Mouse (Mus musculus) kidney, embryonic 16.5 days (tissue): ENCODE measurements at regions not wholly inside any gene's neighbourhood (a gene's known extent, or its start where the extent isn't known, plus 50 kb on each side); places are given as distances from the start of the nearest gene placed in this dataset.
A peak's percentile ranks its signal among the peaks of the same experiment; 100 is the strongest.

Source experiments
- ATAC-seq: fragments of 200-750 bp; cut with Nextera tagmentation; 2 replicates; pipeline ENCODE4 v1.8.0; 2017; ENCODE audit warnings: moderate TSS enrichment; ENCODE audit not compliant: low FRiP score, low TSS enrichment
- H3K27ac ChIP-seq: fragments of 300-500 bp; sonication (generic); 2 replicates; pipeline ENCODE4 v1.5.1; 2014; ENCODE audit warnings: low read length
- H3K27me3 ChIP-seq: fragments of 300-500 bp; sonication (generic); 2 replicates; pipeline ENCODE4 v1.6.1; 2014; ENCODE audit warnings: low read length, control low read depth, mixed read lengths; ENCODE audit not compliant: insufficient read depth
- H3K36me3 ChIP-seq: fragments of 300-500 bp; sonication (generic); 2 replicates; pipeline ENCODE4 v1.6.1; 2014; ENCODE audit warnings: low read length, control low read depth, mixed read lengths; ENCODE audit not compliant: insufficient read depth
- H3K4me1 ChIP-seq: fragments of 300-500 bp; sonication (generic); 2 replicates; pipeline ENCODE4 v1.6.1; 2014; ENCODE audit warnings: low read length, control low read depth, mixed read lengths; ENCODE audit not compliant: insufficient read depth
- H3K4me2 ChIP-seq: fragments of 300-500 bp; sonication (generic); replicated peaks from 2 replicates; pipeline ENCODE4 v1.6.1; 2014; ENCODE audit warnings: low read depth, low read length
- H3K4me3 ChIP-seq: fragments of 300-500 bp; sonication (generic); 2 replicates; pipeline ENCODE4 v1.5.1; 2014; ENCODE audit warnings: mild to moderate bottlenecking, low read length
- H3K9ac ChIP-seq: fragments of 300-500 bp; sonication (generic); replicated peaks from 2 replicates; pipeline ENCODE4 v1.6.1; 2014; ENCODE audit warnings: low read length
- H3K9me3 ChIP-seq: fragments of 300-500 bp; sonication (generic); 2 replicates; pipeline ENCODE4 v1.6.1; 2016; ENCODE audit warnings: low read length, control low read depth
- WGBS: fragments of 180-500 bp; shearing (Covaris S2); extraction: QIAGEN DNeasy Blood & Tissue Kit; methylation state at CpG from one replicate; pipeline ENCODE4 v1.1.7; 2014; 5-methylcytosine and 5-hydroxymethylcytosine counted together

DNA sequence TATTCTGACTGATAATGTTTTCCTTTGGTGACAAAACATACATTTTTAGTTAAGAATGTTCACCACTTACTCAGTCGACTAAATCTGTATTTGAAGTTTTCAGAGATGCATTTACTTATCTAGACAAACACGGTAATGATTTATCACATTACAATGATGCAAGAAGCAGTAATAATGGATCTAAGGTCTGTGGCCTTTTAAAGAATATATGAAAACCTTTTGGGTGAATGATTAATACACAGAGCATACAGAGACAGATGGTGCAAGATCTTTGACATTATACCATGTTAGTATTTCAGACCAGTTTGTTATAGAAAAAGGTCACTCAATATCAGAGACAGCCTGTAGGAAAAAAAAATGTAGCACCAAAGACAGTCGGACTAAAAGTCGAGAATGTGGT, 1004.2 kb upstream of the Ncam2 start:
- Histone ChIP-seq H3K4me3 (no peak overlapping the region), H3K27ac (no peak overlapping the region), H3K9me3 (no peaks in the 10 kb centered on the region), H3K4me2 (no peak overlapping the region), H3K27me3 (no peaks in the 10 kb centered on the region), H3K36me3 (no peaks in the 10 kb centered on the region), H3K9ac (no peak overlapping the region), H3K4me1 (no peaks in the 10 kb centered on the region)
- ATAC-seq = no peak
- WGBS = 69% methylated on average over 4 of the region's 4 CpGs

DNA sequence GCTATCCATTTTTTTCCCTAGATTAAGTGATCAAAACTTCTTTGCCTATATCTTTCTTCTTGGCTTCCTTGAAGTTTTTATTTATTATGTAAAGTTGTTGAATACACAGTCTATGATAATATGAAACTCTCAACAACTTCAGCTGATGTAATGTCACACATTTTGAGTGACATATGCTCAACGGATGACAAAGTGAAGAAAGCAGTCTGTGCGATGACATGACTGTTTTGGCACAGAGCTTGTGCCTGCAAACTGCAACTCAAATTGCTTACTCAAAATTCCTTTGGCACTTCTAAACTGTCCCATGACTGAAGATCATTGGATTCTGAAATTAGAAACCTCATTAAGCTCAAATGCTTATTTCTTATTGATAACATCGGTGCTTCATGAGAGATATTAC, 997.7 kb upstream of the Ncam2 start:
- Histone ChIP-seq H3K4me1 (no peaks in the 10 kb centered on the region), H3K36me3 (no peaks in the 10 kb centered on the region), H3K4me3 (no peak overlapping the region), H3K4me2 (no peak overlapping the region), H3K9me3 (peaks cover 2% of the 10 kb centered on the region; the same call in 1 of the 2 replicates), H3K27ac (no peak overlapping the region), H3K27me3 (no peaks in the 10 kb centered on the region), H3K9ac (no peak overlapping the region)
- no peak for ATAC-seq
- WGBS = 87% methylated on average over 3 of the region's 3 CpGs

DNA sequence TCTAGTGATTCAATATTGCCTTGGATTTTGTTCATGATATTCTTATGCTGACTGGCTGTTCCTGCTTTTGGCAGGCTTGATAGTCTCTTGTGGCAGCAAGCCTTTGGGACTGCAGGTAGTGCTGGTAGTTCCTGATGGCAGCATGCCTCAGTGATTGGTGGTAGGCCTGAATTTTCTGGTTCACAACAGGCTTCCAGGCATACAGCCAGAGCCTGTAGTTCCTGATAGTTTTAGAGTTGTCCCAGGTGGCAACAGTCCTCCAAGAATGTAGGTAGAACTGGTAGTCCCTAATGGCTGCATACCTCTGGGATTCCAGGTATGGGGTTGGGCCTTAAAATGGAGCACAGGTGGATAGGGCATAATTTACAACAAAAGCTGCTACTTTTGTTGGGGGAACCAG, 987.7 kb upstream of the Ncam2 start:
- no peak overlapping the region for H3K27ac ChIP-seq
- no peak overlapping the region for H3K4me2 ChIP-seq
- no peak overlapping the region for H3K9ac ChIP-seq
- no peaks in the 10 kb centered on the region for H3K9me3 ChIP-seq
- H3K27me3 ChIP-seq = no peaks in the 10 kb centered on the region
- H3K4me3 ChIP-seq = no peak overlapping the region
- ATAC-seq = no peak
- no peaks in the 10 kb centered on the region for H3K4me1 ChIP-seq
- H3K36me3 ChIP-seq = no peaks in the 10 kb centered on the region

GRCm38 (mm10) chr16:80255441-80255840, 945.1 kb upstream of the Ncam2 start:
- no peak for ATAC-seq
- no peak overlapping the region for H3K4me3 ChIP-seq

DNA sequence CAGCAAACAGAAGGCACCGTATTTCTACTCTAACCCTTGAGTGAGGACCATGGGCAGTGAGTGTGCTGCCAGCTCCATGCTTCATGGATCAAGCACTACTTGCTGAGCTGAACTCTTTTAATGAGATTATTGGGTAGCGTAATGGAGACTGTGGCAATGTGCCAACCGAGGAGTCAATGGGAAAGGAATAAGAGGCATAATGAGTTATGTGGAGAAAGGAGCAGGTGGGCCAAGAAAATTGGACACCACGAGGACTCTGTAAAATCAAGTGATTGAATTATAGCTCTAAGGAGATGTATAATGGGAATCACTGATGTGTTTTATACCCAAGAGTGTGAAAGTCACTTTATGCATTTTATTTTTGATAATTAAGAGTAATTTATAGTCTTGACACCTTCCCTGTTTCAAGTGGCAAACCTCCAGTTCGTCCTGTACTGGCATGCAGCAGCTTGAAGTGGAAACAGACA, 934.3 kb upstream of the Ncam2 start:
- ATAC-seq = no peak
- Histone ChIP-seq H3K4me2 (no peak overlapping the region), H3K4me1 (no peaks in the 10 kb centered on the region), H3K9me3 (no peaks in the 10 kb centered on the region), H3K36me3 (no peaks in the 10 kb centered on the region), H3K9ac (no peak overlapping the region), H3K27me3 (no peaks in the 10 kb centered on the region), H3K4me3 (no peak overlapping the region), H3K27ac (no peak overlapping the region)
- 36% methylated on average over 5 of the region's 5 CpGs for WGBS

More at GRCm38 (mm10) chr16:80255441-80255840, 945.1 kb upstream of the Ncam2 start:
- H3K9ac ChIP-seq = no peak overlapping the region
- no peaks in the 10 kb centered on the region for H3K4me1 ChIP-seq
- H3K27ac ChIP-seq = no peak overlapping the region
- no peak overlapping the region for H3K4me2 ChIP-seq
- H3K27me3 ChIP-seq = no peaks in the 10 kb centered on the region
- no peaks in the 10 kb centered on the region for H3K36me3 ChIP-seq
- H3K9me3 ChIP-seq = no peaks in the 10 kb centered on the region

DNA sequence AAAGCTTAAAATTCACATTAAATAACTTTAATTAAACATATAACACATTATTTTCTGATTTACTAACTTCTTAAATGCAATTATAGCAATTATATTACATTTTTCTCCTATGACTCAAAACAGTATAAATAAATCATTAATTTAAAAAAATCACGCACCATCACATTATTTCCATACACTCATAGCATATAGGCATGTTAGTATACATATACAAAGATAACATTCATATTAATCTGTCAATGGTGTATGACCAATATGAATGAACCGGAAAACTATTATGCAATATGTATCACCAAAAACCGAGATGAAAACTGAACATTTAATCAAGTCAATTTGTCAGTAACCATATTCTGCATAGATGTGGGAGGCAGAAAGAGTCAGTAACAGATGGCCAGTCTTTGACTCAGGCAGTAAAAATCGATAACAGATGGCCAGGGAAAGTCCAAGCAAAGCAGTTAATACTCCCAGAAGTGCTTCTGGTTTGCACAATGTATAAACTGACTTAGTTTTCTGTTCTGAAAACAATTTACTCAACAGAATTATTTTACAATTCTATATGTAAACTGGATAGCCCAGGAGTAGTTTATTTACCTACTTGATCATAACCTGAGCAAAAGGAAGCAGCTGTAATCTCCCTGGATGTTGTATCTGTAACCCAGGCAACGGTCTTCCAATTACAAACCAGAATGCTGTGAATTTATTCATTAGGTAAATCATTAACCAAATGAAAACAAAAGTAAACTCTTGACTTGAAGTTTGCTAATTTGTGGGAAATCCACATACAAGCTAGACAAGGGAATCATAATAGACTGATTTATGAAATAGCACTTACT, 928.0 kb upstream of the Ncam2 start:
- ATAC-seq = peak; percentile 75; the same call in 1 of the 2 replicates
- H3K4me3 ChIP-seq = no peak overlapping the region
- no peak overlapping the region for H3K27ac ChIP-seq
- 70% methylated on average over 5 of the region's 5 CpGs for WGBS
- H3K36me3 ChIP-seq = no peaks in the 10 kb centered on the region
- no peaks in the 10 kb centered on the region for H3K9me3 ChIP-seq
- H3K4me1 ChIP-seq = no peaks in the 10 kb centered on the region
- no peak overlapping the region for H3K9ac ChIP-seq
- H3K4me2 ChIP-seq = no peak overlapping the region
- no peaks in the 10 kb centered on the region for H3K27me3 ChIP-seq
